Mouse (Mus musculus) liver, embryonic 14.5 days (tissue): ENCODE measurements around the gene Btbd8. TPM values are rescaled to one million over a fixed set of nuclear protein-coding genes. Genes with fewer than 3 reads are reported as not detected.

Source experiments
- ATAC-seq: fragments of 200-750 bp; cut with Nextera tagmentation; 2 replicates; pipeline ENCODE4 v1.8.0; 2017; ENCODE audit warnings: moderate number of reproducible peaks, mild to moderate bottlenecking, moderate library complexity; ENCODE audit not compliant: insufficient read depth
- DNase-seq, 3 experiments: peaks; one replicate each; pipeline ENCODE4 v3.0.0-alpha.2; 2012 to 2013; ENCODE audit warnings: low read depth in 3 of 3, low spot score in 3 of 3
- H3K27ac ChIP-seq: fragments of 300-500 bp; sonication (generic); 2 replicates; pipeline ENCODE4 v1.5.1; 2014; ENCODE audit warnings: moderate library complexity, mild to moderate bottlenecking, control low read depth, inconsistent platforms
- H3K27me3 ChIP-seq: fragments of 300-500 bp; sonication (generic); 2 replicates; pipeline ENCODE4 v1.6.1; 2014; ENCODE audit warnings: mild to moderate bottlenecking, low read length, moderate library complexity; ENCODE audit not compliant: control insufficient read depth, insufficient read depth
- H3K36me3 ChIP-seq: fragments of 300-500 bp; sonication (generic); replicated peaks from 2 replicates; pipeline ENCODE4 v1.6.1; 2014; ENCODE audit warnings: low read depth; ENCODE audit not compliant: control insufficient read depth, insufficient read depth
- H3K4me1 ChIP-seq, 2 experiments: fragments of 200-500 bp in 1 of 2; fragments of 300-500 bp in 1 of 2; sonication (generic) in 1 of 2; replicated peaks; 2 replicates each; pipeline ENCODE4 v1.6.1; 2012 to 2014; ENCODE audit warnings: antibody characterized with exemption in 1 of 2, inconsistent platforms in 1 of 2, low read length in 1 of 2; ENCODE audit not compliant: control insufficient read depth in 2 of 2, insufficient read depth in 2 of 2
- H3K4me2 ChIP-seq: fragments of 300-500 bp; sonication (generic); 2 replicates; pipeline ENCODE4 v1.6.1; 2014; ENCODE audit warnings: low read depth, mild to moderate bottlenecking, control low read depth, moderate library complexity
- H3K4me3 ChIP-seq, 2 experiments: fragments of 200-500 bp in 1 of 2; fragments of 300-500 bp in 1 of 2; sonication (generic) in 1 of 2; 2 replicates each; pipeline ENCODE4 v1.5.1; 2012 to 2014; ENCODE audit warnings: low read depth in 2 of 2, low read length in 2 of 2, mild to moderate bottlenecking in 2 of 2, control low read depth in 1 of 2, inconsistent platforms in 1 of 2, moderate library complexity in 1 of 2; ENCODE audit not compliant: insufficient read depth in 1 of 2
- H3K9ac ChIP-seq: fragments of 300-500 bp; sonication (generic); replicated peaks from 2 replicates; pipeline ENCODE4 v1.6.1; 2014; ENCODE audit warnings: mild to moderate bottlenecking, control low read depth, moderate library complexity
- H3K9me3 ChIP-seq: fragments of 300-500 bp; sonication (generic); 2 replicates; pipeline ENCODE4 v1.6.1; 2016; ENCODE audit warnings: low read length, mixed read lengths; ENCODE audit not compliant: control insufficient read depth
- CTCF ChIP-seq: IDR thresholded peaks from 2 replicates; pipeline ENCODE4 v1.5.1; 2016; ENCODE audit warnings: antibody characterized with exemption, low read depth, control low read depth
- EP300 ChIP-seq: IDR thresholded peaks from 2 replicates; pipeline ENCODE4 v1.6.1; 2016; ENCODE audit warnings: antibody characterized with exemption, low read depth
- WGBS: fragments of 180-500 bp; shearing (Covaris S2); extraction: QIAGEN DNeasy Blood & Tissue Kit; methylation state at CpG from one replicate; pipeline ENCODE4 v1.1.7; 2014; ENCODE audit not compliant: insufficient replicate concordance; 5-methylcytosine and 5-hydroxymethylcytosine counted together
- polyA plus RNA-seq, 2 experiments: library from polyadenylated mRNA; depleted of rRNA in 1 of 2; stranded (reverse) in 1 of 2; unstranded in 1 of 2; fragments of >200 nt; fragmentation: Nextera tagmentation in 1 of 2; extraction: Ambion mirVana in 1 of 2; gene quantifications; 2 replicates each; pipeline versions ENCODE4 v1.2.1 to v1.2.3; 2012 to 2014

The Btbd8 gene
- polyA plus RNA-seq, 2 experiments, result 1.1 TPM

- Histone ChIP-seq H3K4me1 (no peaks in the 10 kb centered on the region), H3K9me3 (no peaks in the 10 kb centered on the region; the same call in 1 of the 2 replicates), H3K27ac (no peak overlapping the region), H3K4me2 (no peak overlapping the region), H3K4me3 (no peak overlapping the region), H3K27me3 (no peaks in the 10 kb centered on the region), H3K9ac (no peak overlapping the region), H3K36me3 (no peaks in the 10 kb centered on the region)
- TF ChIP-seq EP300 (no peak), CTCF (no peak)
- WGBS, result 71% methylated on average over 5 of the region's 5 CpGs
- DNase-seq (no peak), ATAC-seq (no peak)
Measured at GRCm38 (mm10) chr5:107498806-107499310, 61.1 kb downstream of the Btbd8 start.

DNA sequence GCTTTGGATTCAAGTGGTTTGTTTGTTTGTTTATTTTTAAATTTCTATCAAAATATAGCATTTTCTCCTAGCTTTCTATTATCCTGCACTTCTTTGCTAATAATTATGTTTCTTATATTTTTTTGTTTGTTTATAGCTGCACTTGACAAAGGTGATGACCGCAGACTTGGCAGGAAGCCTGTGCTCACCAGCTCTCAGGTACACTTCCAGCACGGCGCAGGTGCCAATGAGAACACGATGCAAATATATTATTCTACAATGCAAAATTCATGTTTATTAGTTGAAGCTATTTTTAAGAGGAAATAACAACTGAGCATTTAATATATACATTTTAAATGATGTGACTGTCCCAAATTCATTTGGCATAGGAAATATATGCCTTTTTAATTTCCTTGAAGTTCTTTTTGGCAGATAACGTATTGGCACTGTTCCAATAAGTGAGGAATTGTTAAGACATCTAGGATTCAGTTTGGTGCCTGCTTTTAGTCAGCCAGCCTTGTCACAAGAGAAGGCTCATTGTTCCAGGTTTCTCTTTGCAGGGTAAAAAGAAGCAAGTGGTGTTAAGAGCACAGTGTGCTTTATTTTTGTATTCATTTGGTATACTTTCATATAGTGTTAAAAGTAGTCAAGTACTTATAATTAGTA is 62.2 kb downstream of the Btbd8 start:
- ATAC-seq, result no peak
- H3K9ac ChIP-seq, result no peak overlapping the region
- WGBS, result 77% methylated on average over 5 of the region's 5 CpGs
- H3K4me2 ChIP-seq, result no peak overlapping the region
- no peaks in the 10 kb centered on the region for H3K36me3 ChIP-seq
- no peaks in the 10 kb centered on the region for H3K9me3 ChIP-seq
- H3K27me3 ChIP-seq, result no peaks in the 10 kb centered on the region
- no peak for TF ChIP-seq CTCF
- TF ChIP-seq EP300, result no peak
- H3K4me1 ChIP-seq, result no peaks in the 10 kb centered on the region
- H3K4me3 ChIP-seq, result no peak overlapping the region
- no peak overlapping the region for H3K27ac ChIP-seq
- no peak for DNase-seq

GRCm38 (mm10) chr5:107500741-107501140 is 62.9 kb downstream of the Btbd8 start:
- Histone ChIP-seq H3K9me3 (no peaks in the 10 kb centered on the region), H3K27me3 (no peaks in the 10 kb centered on the region), H3K4me1 (no peaks in the 10 kb centered on the region), H3K36me3 (no peaks in the 10 kb centered on the region), H3K4me2 (no peak overlapping the region), H3K9ac (no peak overlapping the region), H3K27ac (no peak overlapping the region), H3K4me3 (no peak overlapping the region)
- ATAC-seq (no peak), DNase-seq (no peak)
- 58% methylated on average over 1 of the region's 1 CpGs for WGBS
- TF ChIP-seq CTCF (no peak), EP300 (no peak)

DNA sequence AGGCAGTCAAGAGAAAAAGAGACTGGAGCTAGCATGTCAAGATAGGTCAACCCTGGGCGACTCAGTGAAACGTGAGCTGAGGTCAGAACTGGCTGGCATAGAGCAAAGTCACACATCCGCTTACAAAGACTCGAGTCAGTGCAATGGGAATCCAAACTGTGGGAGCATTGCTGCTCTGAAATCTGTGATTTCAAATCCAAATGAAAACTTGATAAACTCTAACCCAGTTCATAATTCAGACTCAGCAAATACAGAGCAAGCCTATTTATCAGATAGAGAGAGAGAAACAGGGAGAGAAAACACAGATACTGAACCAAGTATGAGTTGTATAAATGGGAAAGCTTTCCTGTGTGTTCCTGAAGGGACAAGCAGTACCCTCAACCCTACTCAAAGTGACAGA is 69.5 kb downstream of the Btbd8 start, which contains the start of gene Gm42669:
Gene Gm42669 (plus strand): TSS at position 301 of the 400 bp plus-strand sequence.
- Histone ChIP-seq H3K4me1 (no peaks in the 10 kb centered on the region), H3K9ac (no peak within 1 kb of the TSS), H3K4me2 (no peak within 1 kb of the TSS), H3K9me3 (no peaks in the 10 kb centered on the region), H3K27ac (no peak within 1 kb of the TSS), H3K4me3 (no peak within 1 kb of the TSS), H3K36me3 (no peaks in the 10 kb centered on the region), H3K27me3 (no peaks in the 10 kb centered on the region)
- DNase-seq, result no peak
- 62% methylated on average over 4 of the region's 4 CpGs for WGBS
- ATAC-seq, result no peak
- TF ChIP-seq EP300, result no peak
- no peak for TF ChIP-seq CTCF

- no peak for TF ChIP-seq CTCF
- no peak for TF ChIP-seq EP300
- H3K27ac ChIP-seq, result no peak overlapping the region
- no peak for ATAC-seq
- no peak overlapping the region for H3K4me3 ChIP-seq
- no peaks in the 10 kb centered on the region for H3K9me3 ChIP-seq
- H3K9ac ChIP-seq, result no peak overlapping the region
- H3K4me2 ChIP-seq, result no peak overlapping the region
- 68% methylated on average over 10 of the region's 10 CpGs for WGBS
- H3K4me1 ChIP-seq, result no peaks in the 10 kb centered on the region; a peak in 1 of 4 replicates
- H3K36me3 ChIP-seq, result no peaks in the 10 kb centered on the region
- no peak for DNase-seq
- no peaks in the 10 kb centered on the region for H3K27me3 ChIP-seq
Measured at GRCm38 (mm10) chr5:107510503-107510902, 72.7 kb downstream of the Btbd8 start.
